Mouse (Mus musculus) embryonic facial prominence, embryonic 15.5 days (tissue): ENCODE data around the gene Gm29133. TPM values are rescaled to one million over a fixed set of nuclear protein-coding genes. Genes with fewer than 3 reads are reported as not detected.

ENCODE experiments used
- ATAC-seq: fragments of 200-750 bp; cut with Nextera tagmentation; 2 replicates; pipeline ENCODE4 v1.8.0; 2017; ENCODE audit warnings: low read depth, moderate TSS enrichment; ENCODE audit not compliant: insufficient number of reproducible peaks, low FRiP score, low TSS enrichment
- H3K27ac ChIP-seq: fragments of 300-500 bp; sonication (generic); replicated peaks from 2 replicates; pipeline ENCODE4 v1.5.1; 2015; ENCODE audit warnings: mild to moderate bottlenecking, inconsistent platforms
- H3K27me3 ChIP-seq: fragments of 300-500 bp; sonication (generic); 2 replicates; pipeline ENCODE4 v1.6.1; 2015; ENCODE audit warnings: inconsistent platforms
- H3K36me3 ChIP-seq: fragments of 300-500 bp; sonication (generic); 2 replicates; pipeline ENCODE4 v1.6.1; 2015; ENCODE audit warnings: mild to moderate bottlenecking, inconsistent platforms
- H3K4me1 ChIP-seq: fragments of 300-500 bp; sonication (generic); 2 replicates; pipeline ENCODE4 v1.6.1; 2015; ENCODE audit warnings: inconsistent platforms
- H3K4me2 ChIP-seq: fragments of 300-500 bp; sonication (generic); replicated peaks from 2 replicates; pipeline ENCODE4 v1.6.1; 2015; ENCODE audit warnings: mild to moderate bottlenecking, inconsistent platforms
- H3K4me3 ChIP-seq: fragments of 300-500 bp; sonication (generic); replicated peaks from 2 replicates; pipeline ENCODE4 v1.5.1; 2015; ENCODE audit warnings: mild to moderate bottlenecking, inconsistent platforms
- H3K9ac ChIP-seq: fragments of 300-500 bp; sonication (generic); 2 replicates; pipeline ENCODE4 v1.6.1; 2015; ENCODE audit warnings: inconsistent platforms
- H3K9me3 ChIP-seq: fragments of 300-500 bp; sonication (generic); replicated peaks from 2 replicates; pipeline ENCODE4 v1.6.1; 2016; ENCODE audit warnings: inconsistent platforms
- WGBS: fragments of 180-500 bp; shearing (Covaris S2); methylation state at CpG from one replicate; pipeline ENCODE4 v1.1.7; 2015; 5-methylcytosine and 5-hydroxymethylcytosine counted together
- polyA plus RNA-seq: library from polyadenylated mRNA; unstranded; fragments of >200 nt; fragmentation: Nextera tagmentation; extraction: Ambion mirVana; gene quantifications from 2 replicates; pipeline ENCODE4 v1.2.1, GENCODE M21; 2015

The Gm29133 gene
- polyA plus RNA-seq, 1 experiment from 2014 or later = not detected

- H3K36me3 ChIP-seq = no peaks in the 10 kb centered on the region
- no peak for ATAC-seq
- H3K9me3 ChIP-seq = no peaks in the 10 kb centered on the region
- no peaks in the 10 kb centered on the region for H3K4me1 ChIP-seq
- H3K9ac ChIP-seq = no peak overlapping the region
- no peak overlapping the region for H3K4me3 ChIP-seq
- no peak overlapping the region for H3K4me2 ChIP-seq
- H3K27ac ChIP-seq = no peak overlapping the region
- no peaks in the 10 kb centered on the region for H3K27me3 ChIP-seq
Measured at GRCm38 (mm10) chr3:75808001-75808400, 60.0 kb downstream of the Gm29133 start.

- no peaks in the 10 kb centered on the region for H3K9me3 ChIP-seq
- no peaks in the 10 kb centered on the region for H3K4me1 ChIP-seq
- H3K4me3 ChIP-seq = no peak overlapping the region
- no peaks in the 10 kb centered on the region for H3K27me3 ChIP-seq
- 83% methylated on average over 1 of the region's 1 CpGs for whole genome bisulfite sequencing
- H3K9ac ChIP-seq = no peak overlapping the region
- no peak for ATAC-seq
- no peak overlapping the region for H3K4me2 ChIP-seq
- no peaks in the 10 kb centered on the region for H3K36me3 ChIP-seq
- H3K27ac ChIP-seq = no peak overlapping the region
Measured at GRCm38 (mm10) chr3:75823934-75824333, 75.9 kb downstream of the Gm29133 start.

GRCm38 (mm10) chr3:75824458-75824857, 76.5 kb downstream of the Gm29133 start:
- no peaks in the 10 kb centered on the region for H3K9me3 ChIP-seq
- H3K27ac ChIP-seq = no peak overlapping the region
- H3K4me1 ChIP-seq = no peaks in the 10 kb centered on the region
- no peaks in the 10 kb centered on the region for H3K36me3 ChIP-seq
- H3K9ac ChIP-seq = no peak overlapping the region
- H3K4me3 ChIP-seq = no peak overlapping the region
- no peaks in the 10 kb centered on the region for H3K27me3 ChIP-seq
- ATAC-seq = no peak
- no peak overlapping the region for H3K4me2 ChIP-seq
- 67% methylated on average over 1 of the region's 1 CpGs for WGBS

- no peak for ATAC-seq
- no peak overlapping the region for H3K4me2 ChIP-seq
- H3K36me3 ChIP-seq = no peaks in the 10 kb centered on the region
- H3K27me3 ChIP-seq = no peaks in the 10 kb centered on the region
- H3K9ac ChIP-seq = no peak overlapping the region
- H3K4me3 ChIP-seq = no peak overlapping the region
- no peak overlapping the region for H3K27ac ChIP-seq
- H3K9me3 ChIP-seq = no peaks in the 10 kb centered on the region
- H3K4me1 ChIP-seq = 0 out of 2 replicates have a peak, but pooled peaks cover 6% of the 10 kb centered on the region
- 50% methylated on average over 2 of the region's 2 CpGs for WGBS
Measured at GRCm38 (mm10) chr3:75834827-75835226, 86.8 kb downstream of the Gm29133 start.

GRCm38 (mm10) chr3:75835286-75835967, 87.4 kb downstream of the Gm29133 start:
- no peaks in the 10 kb centered on the region for H3K9me3 ChIP-seq
- 0 out of 2 replicates have a peak overlapping the region, but pooled peaks have one; percentile 56 for H3K27ac ChIP-seq
- ATAC-seq = peak; percentile 84
- H3K36me3 ChIP-seq = no peaks in the 10 kb centered on the region
- H3K4me2 ChIP-seq = no peak overlapping the region
- WGBS = 43% methylated on average over 5 of the region's 5 CpGs
- H3K4me1 ChIP-seq = 0 out of 2 replicates have a peak, but pooled peaks cover 6% of the 10 kb centered on the region
- no peaks in the 10 kb centered on the region for H3K27me3 ChIP-seq
- H3K9ac ChIP-seq = no peak overlapping the region
- no peak overlapping the region for H3K4me3 ChIP-seq

Other genes with a start within 250 kb of the Gm29133 start
- 75.1 and 78.1 TPM in 2 replicates for gene Pdcd10, start 191.3 kb upstream of the Gm29133 start, polyA plus RNA-seq
- 4.8 and 5.9 TPM in 2 replicates for gene Serpini1, start 190.7 kb upstream of the Gm29133 start, polyA plus RNA-seq
- gene Golim4, start 208.8 kb downstream of the Gm29133 start, polyA plus RNA-seq = 61.5 and 68.2 TPM in 2 replicates